Comparison of ENCODE assay signal across 9 mouse cellular contexts in genomic region chrX:110814592-110815548, GRCm38 (mm10). TPM values are rescaled to one million over a fixed set of nuclear protein-coding genes. Genes with fewer than 3 reads are reported as not detected.
A peak's percentile ranks its signal among the peaks of the same experiment; 100 is the strongest.
DNase-seq lines count a peak whose midpoint lies in the region; ATAC-seq and TF ChIP-seq lines count a peak whose summit lies in the region.
"Had no signal": no experiment of that assay in that cellular context is flagged by ENCODE, and none has a peak within 500 bp of the region (broad histone marks: within the 10 kb centered on the region; RNA-seq: fewer than 3 reads in every experiment).

No protein-coding gene starts in this region.

- TF ChIP-seq CTCF in ES-Bruce4 (IDR thresholded peaks at IDR 0.05; ENCODE audit: low read depth, low read length), result no peak

- 0 out of 2 replicates have a peak, but pooled peaks have one; percentile 45 for ATAC-seq in heart, embryonic 12.5 days (ENCODE audit: insufficient number of reproducible peaks, low FRiP score)
- ATAC-seq in forebrain, embryonic 12.5 days (ENCODE audit: low FRiP score), result peak; percentile 27
- no peak for ATAC-seq in liver, embryonic 15.5 days (ENCODE audit: insufficient read depth)
- no peak for ATAC-seq in erythroblast, adult 5-6 weeks (replicated peaks; ENCODE audit: low FRiP score, poor library complexity, severe bottlenecking)

- no peaks in the 10 kb centered on the region for H3K9me3 ChIP-seq in heart, embryonic 12.5 days (replicated peaks)
- H3K9me3 ChIP-seq in ES-Bruce4 (replicated peaks; ENCODE audit: control insufficient read depth, insufficient read depth, low read length, poor library complexity, severe bottlenecking), result no peaks in the 10 kb centered on the region
- no peaks in the 10 kb centered on the region for H3K9me3 ChIP-seq in forebrain, embryonic 12.5 days
- no peaks in the 10 kb centered on the region for H3K9me3 ChIP-seq in liver, embryonic 15.5 days (replicated peaks)

- intact Hi-C loops in heart, postnatal 36 days (cut with DNase I), result no loop called here

- H3K4me3 ChIP-seq in heart, embryonic 12.5 days, result peak overlapping the region; percentile 56
- H3K4me3 ChIP-seq in ES-Bruce4 (ENCODE audit: low read depth, low read length), result peak overlapping the region; percentile 71
- peak overlapping the region; percentile 54 for H3K4me3 ChIP-seq in forebrain, embryonic 12.5 days (replicated peaks)
- H3K4me3 ChIP-seq in liver, embryonic 15.5 days (replicated peaks), result 0 out of 2 replicates have a peak overlapping the region, but pooled peaks have one; percentile 8
- H3K4me3 ChIP-seq: erythroblast, embryonic 14.5 days had no signal

- peak overlapping the region; percentile 81 for H3K4me2 ChIP-seq in heart, embryonic 12.5 days
- H3K4me2 ChIP-seq in forebrain, embryonic 12.5 days, result peak overlapping the region; percentile 54
- H3K4me2 ChIP-seq in liver, embryonic 15.5 days, result peak overlapping the region; percentile 32

- DNase-seq in heart, postnatal 36 days, result no peak
- no peak for DNase-seq in ovary, postnatal 14 days (ENCODE audit: low spot score)
- no peak for DNase-seq in thymus, postnatal 0 days (ENCODE audit: low spot score)

- peaks cover 28% of the 10 kb centered on the region for H3K27me3 ChIP-seq in heart, embryonic 12.5 days (replicated peaks)
- no peaks in the 10 kb centered on the region for H3K27me3 ChIP-seq in ES-Bruce4 (ENCODE audit: control insufficient read depth, insufficient read depth, low read length, poor library complexity, severe bottlenecking)
- no peaks in the 10 kb centered on the region for H3K27me3 ChIP-seq in forebrain, embryonic 12.5 days
- peaks cover 38% of the 10 kb centered on the region for H3K27me3 ChIP-seq in liver, embryonic 15.5 days

- no peaks in the 10 kb centered on the region for H3K36me3 ChIP-seq in heart, embryonic 12.5 days
- no peaks in the 10 kb centered on the region for H3K36me3 ChIP-seq in ES-Bruce4 (ENCODE audit: control insufficient read depth, insufficient read depth, low read length, poor library complexity, severe bottlenecking)
- H3K36me3 ChIP-seq in forebrain, embryonic 12.5 days (replicated peaks), result no peaks in the 10 kb centered on the region
- no peaks in the 10 kb centered on the region for H3K36me3 ChIP-seq in liver, embryonic 15.5 days (replicated peaks)

- TF ChIP-seq POLR2A in ES-Bruce4 (IDR thresholded peaks at IDR 0.05; ENCODE audit: insufficient read depth, low read length), result no peak

- 11% methylated on average over 52 of the region's 52 CpGs for WGBS in heart, embryonic 12.5 days
- 15% methylated on average over 52 of the region's 52 CpGs for WGBS in forebrain, embryonic 12.5 days
- 20% methylated on average over 52 of the region's 52 CpGs for WGBS in liver, embryonic 15.5 days (ENCODE audit: insufficient replicate concordance)

- no peak for TF ChIP-seq EP300 in ES-Bruce4 (IDR thresholded peaks at IDR 0.05; ENCODE audit: insufficient read depth, low read depth, low read length)

- no peak overlapping the region for H3K27ac ChIP-seq in heart, embryonic 12.5 days (ENCODE audit: poor library complexity, severe bottlenecking)
- H3K27ac ChIP-seq in ES-Bruce4 (ENCODE audit: insufficient read depth, low read length), result no peak overlapping the region
- H3K27ac ChIP-seq in forebrain, embryonic 12.5 days, result peak overlapping the region; percentile 90
- no peak overlapping the region for H3K27ac ChIP-seq in liver, embryonic 15.5 days (replicated peaks)

- H3K4me1 ChIP-seq in heart, embryonic 12.5 days (replicated peaks), result no peaks in the 10 kb centered on the region
- H3K4me1 ChIP-seq in ES-Bruce4 (ENCODE audit: control insufficient read depth, insufficient read depth, low read length), result no peaks in the 10 kb centered on the region
- H3K4me1 ChIP-seq in forebrain, embryonic 12.5 days, result no peaks in the 10 kb centered on the region
- H3K4me1 ChIP-seq in liver, embryonic 15.5 days (replicated peaks), result no peaks in the 10 kb centered on the region

- H3K9ac ChIP-seq in heart, embryonic 12.5 days, result peak overlapping the region; percentile 51; the same call in 1 of the 2 replicates
- H3K9ac ChIP-seq in ES-Bruce4 (ENCODE audit: low read depth, poor library complexity, severe bottlenecking), result no peak overlapping the region
- peak overlapping the region; percentile 69 for H3K9ac ChIP-seq in forebrain, embryonic 12.5 days
- no peak overlapping the region for H3K9ac ChIP-seq in liver, embryonic 15.5 days

RNA-seq across cellular contexts. Expression of gene Pou3f4, which starts 0.8 kb away (rescaled TPM):
- 0.17 and 0.18 TPM in 2 replicates for polyA plus RNA-seq in heart, embryonic 12.5 days (2016; fragmentation: Nextera tagmentation; extraction: Ambion mirVana)
- total RNA-seq in heart, postnatal 36 days (2021), result not detected
- 0.21 and 0.23 TPM in 2 replicates for polyA plus RNA-seq in ES-Bruce4 (2011; ENCODE audit: insufficient read depth, insufficient read length, low read depth, missing spikeins)
- polyA plus RNA-seq in forebrain, embryonic 12.5 days (2016; fragmentation: Nextera tagmentation; extraction: Ambion mirVana), result 14.2 and 16.5 TPM in 2 replicates
- not detected in 2 replicates for polyA plus RNA-seq in liver, embryonic 15.5 days (2015; fragmentation: Nextera tagmentation; extraction: Ambion mirVana)
- not detected in 2 replicates for total RNA-seq in erythroblast, adult 5-6 weeks (2015; ENCODE audit: low replicate concordance)
- total RNA-seq in erythroblast, adult 5-6 weeks (2017; ENCODE audit: low replicate concordance), result not detected in 2 replicates
- not detected in 2 replicates for polyA plus RNA-seq in thymus, postnatal 0 days (2015; fragmentation: Nextera tagmentation; extraction: Ambion mirVana)
- polyA plus RNA-seq: erythroblast, embryonic 14.5 days had no signal

Comparison
In these comparisons a context has a peak if more than half of its experiments do, and no peak if none do; other contexts are left out.
1. ATAC-seq: peak in heart, embryonic 12.5 days (single experiment) and forebrain, embryonic 12.5 days (single experiment); none in liver, embryonic 15.5 days (single experiment) and erythroblast, adult 5-6 weeks (single experiment).
2. H3K4me3 ChIP-seq: peak in every context shown above with its lines; median percentile 71 in ES-Bruce4; 56 in heart, embryonic 12.5 days; 54 in forebrain, embryonic 12.5 days; 8 in liver, embryonic 15.5 days.
3. H3K9ac ChIP-seq: peak in heart, embryonic 12.5 days (single experiment) and forebrain, embryonic 12.5 days (single experiment); none in ES-Bruce4 (single experiment) and liver, embryonic 15.5 days (single experiment).
4. RNA of gene Pou3f4, which starts 0.8 kb away (polyA plus RNA-seq): 14.2 to 16.5 TPM in forebrain, embryonic 12.5 days; 0.21 to 0.23 TPM in ES-Bruce4, 0.17 to 0.18 TPM in heart, embryonic 12.5 days, not detected in thymus, postnatal 0 days and not detected in liver, embryonic 15.5 days; every median in the first group is over 10 times any median in the second.
5. Peak in every context shown above with its lines, with median percentiles within 50 percentile points of each other: H3K4me2 ChIP-seq.